Mouse (Mus musculus) testis, postnatal 14 days (tissue): ENCODE measurements at regions not wholly inside any gene's neighbourhood (a gene's known extent, or its start where the extent isn't known, plus 50 kb on each side); places are given as distances from the start of the nearest gene placed in this dataset.

Experiments used
- DNase-seq: peaks from one replicate; pipeline ENCODE4 v3.0.0; 2021; ENCODE audit warnings: low spot score

DNA sequence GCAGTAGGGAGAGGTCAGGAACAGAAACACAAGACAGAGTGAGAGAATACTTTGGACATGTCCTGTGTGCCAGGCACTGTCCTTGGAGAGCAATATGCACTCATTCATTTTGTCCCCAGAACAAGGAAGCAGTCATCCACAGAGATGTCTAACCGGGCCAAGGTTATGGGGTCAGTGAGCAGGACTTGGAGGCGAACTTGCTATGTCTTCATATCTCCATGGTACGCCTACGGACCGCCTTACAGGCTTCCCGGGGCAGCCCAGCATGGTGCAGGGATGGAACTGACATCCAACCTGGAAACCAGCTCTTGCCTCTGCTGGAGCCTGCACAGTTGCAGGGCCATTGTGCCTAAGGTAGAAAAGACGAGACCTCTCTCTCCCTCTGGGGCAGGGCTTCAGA is 51.9 kb upstream of the Zmiz1 start:
- no peak for DNase-seq
